Mouse (Mus musculus): ENCODE measurements at regions not wholly inside any gene's neighbourhood (a gene's known extent, or its start where the extent isn't known, plus 50 kb on each side); places are given as distances from the start of the nearest gene placed in this dataset.

DNA sequence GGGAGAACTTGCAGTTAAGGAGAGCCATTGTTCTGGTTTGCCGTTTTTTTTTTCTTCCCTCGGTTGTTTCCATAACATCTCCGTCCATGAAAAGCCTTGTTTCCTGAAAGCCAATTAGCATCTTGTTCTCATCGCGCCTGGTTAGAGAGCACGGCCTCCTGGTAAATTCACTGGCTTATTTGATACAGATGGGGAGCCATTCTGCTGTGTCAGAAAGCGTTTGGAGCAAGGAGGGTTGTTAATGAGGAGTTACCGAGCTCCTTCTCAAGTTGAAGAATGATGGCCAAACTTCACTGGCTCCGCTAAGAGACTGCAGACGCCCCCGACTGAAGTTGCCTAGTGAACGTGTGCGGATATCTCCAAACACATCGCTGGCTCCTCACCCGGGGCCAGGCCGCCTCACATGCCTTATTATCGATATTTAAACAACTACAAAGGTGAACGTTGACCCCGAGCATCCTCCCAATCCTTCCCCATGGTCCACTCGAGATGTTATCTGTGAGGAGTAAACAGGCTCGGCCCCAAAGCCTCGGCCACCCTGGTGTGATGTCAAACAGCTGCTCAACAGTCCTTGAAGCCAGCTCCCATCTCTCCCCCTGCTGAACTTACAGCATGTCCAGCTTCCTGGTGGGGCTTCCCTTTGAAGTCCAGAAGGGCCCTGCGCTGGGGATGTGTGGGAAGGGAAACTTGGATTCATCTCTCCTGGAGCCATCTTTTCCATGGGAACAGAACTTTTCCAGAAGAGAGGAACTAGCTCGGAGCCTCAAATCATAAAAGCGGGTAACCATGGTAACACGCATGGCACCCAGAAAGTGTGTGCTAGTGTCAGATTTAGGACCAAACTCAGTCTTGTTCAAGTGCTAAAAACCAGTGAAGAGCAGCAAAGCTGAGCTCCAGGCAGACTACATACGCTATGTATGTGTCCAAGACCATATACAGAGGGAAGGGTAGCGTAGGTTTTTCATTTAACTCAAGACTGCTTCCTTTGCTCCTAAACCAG lies 190.0 kb upstream of the Tbx3 start:
- no peaks in the 10 kb centered on the region for H3K27me3 ChIP-seq (ENCODE audit: control insufficient read depth, insufficient read depth, low read length, poor library complexity, severe bottlenecking)
- TF ChIP-seq POLR2A (IDR thresholded peaks at IDR 0.05; ENCODE audit: insufficient read depth, low read length) (no peak), CTCF (IDR thresholded peaks at IDR 0.05; ENCODE audit: low read depth, low read length) (no peak), EP300 (IDR thresholded peaks at IDR 0.05; ENCODE audit: insufficient read depth, low read depth, low read length) (no peak)
- H3K4me1 ChIP-seq (ENCODE audit: control insufficient read depth, insufficient read depth, low read length), result no peaks in the 10 kb centered on the region
- no peaks in the 10 kb centered on the region; the same call in 1 of the 2 replicates for H3K9me3 ChIP-seq (replicated peaks; ENCODE audit: control insufficient read depth, insufficient read depth, low read length, poor library complexity, severe bottlenecking)
- no peak overlapping the region for H3K4me3 ChIP-seq (ENCODE audit: low read depth, low read length)
- no peak overlapping the region for H3K9ac ChIP-seq (ENCODE audit: low read depth, poor library complexity, severe bottlenecking)
- no peaks in the 10 kb centered on the region for H3K36me3 ChIP-seq (ENCODE audit: control insufficient read depth, insufficient read depth, low read length, poor library complexity, severe bottlenecking)
- H3K27ac ChIP-seq (ENCODE audit: insufficient read depth, low read length), result no peak overlapping the region

DNA sequence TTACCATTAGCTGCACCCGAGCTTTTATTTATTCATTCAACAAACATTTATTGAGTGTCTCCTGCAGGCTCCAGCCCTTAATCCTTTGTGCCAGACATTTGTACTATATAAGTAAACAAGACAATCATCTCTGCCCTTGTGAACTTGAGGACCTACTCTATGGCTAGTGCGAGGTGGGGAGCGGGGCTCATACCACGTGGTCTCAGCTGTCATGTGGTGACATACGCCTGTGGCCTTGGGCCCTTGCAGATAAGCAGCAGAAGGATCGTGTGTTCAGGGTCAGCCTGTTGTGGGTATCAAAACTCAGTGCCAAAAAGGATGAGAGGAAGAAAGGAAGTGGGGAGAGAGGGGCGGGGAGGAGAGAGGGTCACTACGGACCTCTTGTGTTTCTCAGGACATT lies 186.8 kb upstream of the Tbx3 start:
- H3K9ac ChIP-seq (ENCODE audit: low read depth, poor library complexity, severe bottlenecking), result no peak overlapping the region

DNA sequence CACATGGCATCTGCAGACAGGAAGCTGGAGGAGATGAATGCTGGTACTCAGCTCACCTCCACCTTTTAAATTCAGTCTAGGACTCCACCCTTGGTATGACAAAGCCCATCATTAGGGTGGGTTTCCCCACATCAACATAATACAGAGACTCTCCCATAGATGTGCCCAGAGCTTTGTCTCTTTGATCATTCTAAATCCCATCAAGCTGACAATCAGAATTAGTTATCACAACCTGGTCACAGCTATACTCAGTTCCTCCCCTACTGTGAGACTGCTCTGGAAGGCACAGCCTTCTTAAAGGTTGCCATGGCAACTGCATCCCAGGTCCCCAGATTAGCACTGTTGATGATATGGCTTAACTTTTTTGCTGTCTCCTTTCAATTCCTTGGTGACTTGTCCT lies 184.3 kb upstream of the Tbx3 start:
- H3K36me3 ChIP-seq (ENCODE audit: control insufficient read depth, insufficient read depth, low read length, poor library complexity, severe bottlenecking), result no peaks in the 10 kb centered on the region
- H3K27ac ChIP-seq (ENCODE audit: insufficient read depth, low read length), result no peak overlapping the region
- no peaks in the 10 kb centered on the region for H3K27me3 ChIP-seq (ENCODE audit: control insufficient read depth, insufficient read depth, low read length, poor library complexity, severe bottlenecking)
- H3K4me1 ChIP-seq (ENCODE audit: control insufficient read depth, insufficient read depth, low read length), result no peaks in the 10 kb centered on the region
- H3K9me3 ChIP-seq (replicated peaks; ENCODE audit: control insufficient read depth, insufficient read depth, low read length, poor library complexity, severe bottlenecking), result no peaks in the 10 kb centered on the region
- TF ChIP-seq POLR2A (IDR thresholded peaks at IDR 0.05; ENCODE audit: insufficient read depth, low read length), result no peak
- no peak for TF ChIP-seq CTCF (IDR thresholded peaks at IDR 0.05; ENCODE audit: low read depth, low read length)
- TF ChIP-seq EP300 (IDR thresholded peaks at IDR 0.05; ENCODE audit: insufficient read depth, low read depth, low read length), result no peak
- no peak overlapping the region for H3K9ac ChIP-seq (ENCODE audit: low read depth, poor library complexity, severe bottlenecking)
- H3K4me3 ChIP-seq (ENCODE audit: low read depth, low read length), result no peak overlapping the region

More for the DNA sequence above, 186.8 kb upstream of the Tbx3 start:
- Histone ChIP-seq H3K27ac (ENCODE audit: insufficient read depth, low read length) (no peak overlapping the region), H3K27me3 (ENCODE audit: control insufficient read depth, insufficient read depth, low read length, poor library complexity, severe bottlenecking) (no peaks in the 10 kb centered on the region), H3K4me1 (ENCODE audit: control insufficient read depth, insufficient read depth, low read length) (no peaks in the 10 kb centered on the region), H3K36me3 (ENCODE audit: control insufficient read depth, insufficient read depth, low read length, poor library complexity, severe bottlenecking) (no peaks in the 10 kb centered on the region), H3K9me3 (replicated peaks; ENCODE audit: control insufficient read depth, insufficient read depth, low read length, poor library complexity, severe bottlenecking) (no peaks in the 10 kb centered on the region), H3K4me3 (ENCODE audit: low read depth, low read length) (no peak overlapping the region)
- no peak for TF ChIP-seq CTCF (IDR thresholded peaks at IDR 0.05; ENCODE audit: low read depth, low read length)
- no peak for TF ChIP-seq POLR2A (IDR thresholded peaks at IDR 0.05; ENCODE audit: insufficient read depth, low read length)
- no peak for TF ChIP-seq EP300 (IDR thresholded peaks at IDR 0.05; ENCODE audit: insufficient read depth, low read depth, low read length)

DNA sequence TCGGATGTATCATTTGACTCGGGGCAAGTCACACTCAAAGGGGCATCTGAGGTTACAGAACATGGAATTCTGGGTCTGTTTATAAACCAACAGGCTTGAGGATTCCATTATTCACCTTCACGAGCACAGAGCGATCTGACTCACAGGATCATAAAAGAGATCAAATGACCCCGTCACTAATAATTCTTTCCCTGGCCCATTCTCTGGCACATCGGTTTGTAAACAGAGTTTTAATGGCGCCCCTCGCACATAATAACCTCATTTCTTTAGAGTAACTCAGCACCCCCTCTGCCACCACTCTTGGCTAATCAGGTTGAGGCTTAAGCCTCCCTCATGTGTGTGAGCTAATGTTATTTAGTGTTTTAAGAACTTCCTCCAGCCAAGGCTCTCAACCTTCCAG lies 183.3 kb upstream of the Tbx3 start:
- Histone ChIP-seq H3K27ac (ENCODE audit: insufficient read depth, low read length) (no peak overlapping the region), H3K4me3 (ENCODE audit: low read depth, low read length) (no peak overlapping the region), H3K9ac (ENCODE audit: low read depth, poor library complexity, severe bottlenecking) (no peak overlapping the region), H3K4me1 (ENCODE audit: control insufficient read depth, insufficient read depth, low read length) (no peaks in the 10 kb centered on the region), H3K27me3 (ENCODE audit: control insufficient read depth, insufficient read depth, low read length, poor library complexity, severe bottlenecking) (no peaks in the 10 kb centered on the region), H3K36me3 (ENCODE audit: control insufficient read depth, insufficient read depth, low read length, poor library complexity, severe bottlenecking) (no peaks in the 10 kb centered on the region), H3K9me3 (replicated peaks; ENCODE audit: control insufficient read depth, insufficient read depth, low read length, poor library complexity, severe bottlenecking) (no peaks in the 10 kb centered on the region)
- TF ChIP-seq POLR2A (IDR thresholded peaks at IDR 0.05; ENCODE audit: insufficient read depth, low read length), result no peak
- no peak for TF ChIP-seq CTCF (IDR thresholded peaks at IDR 0.05; ENCODE audit: low read depth, low read length)
- TF ChIP-seq EP300 (IDR thresholded peaks at IDR 0.05; ENCODE audit: insufficient read depth, low read depth, low read length), result no peak

DNA sequence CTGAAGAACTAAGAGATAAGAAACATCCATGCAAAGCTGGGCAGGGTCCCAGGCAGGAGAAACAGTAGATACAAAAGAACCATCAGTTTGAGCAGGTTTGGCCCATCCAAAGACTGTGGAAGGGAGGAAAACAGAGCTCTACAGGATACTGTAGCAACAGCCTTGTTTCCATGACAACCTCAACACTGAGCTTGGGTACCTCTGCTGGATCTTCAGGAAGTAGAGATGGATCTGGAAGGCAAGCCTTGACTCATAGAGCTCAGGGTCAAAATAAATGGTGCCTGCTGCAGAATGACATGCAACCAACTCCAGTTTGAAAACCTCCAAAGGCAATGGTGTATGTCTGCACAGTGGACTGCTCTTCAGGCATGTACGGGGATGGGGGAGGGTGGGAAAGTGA lies 173.0 kb upstream of the Tbx3 start:
- no peak for TF ChIP-seq EP300 (IDR thresholded peaks at IDR 0.05; ENCODE audit: insufficient read depth, low read depth, low read length)
- no peak for TF ChIP-seq CTCF (IDR thresholded peaks at IDR 0.05; ENCODE audit: low read depth, low read length)
- TF ChIP-seq POLR2A (IDR thresholded peaks at IDR 0.05; ENCODE audit: insufficient read depth, low read length), result no peak
- Histone ChIP-seq H3K9me3 (replicated peaks; ENCODE audit: control insufficient read depth, insufficient read depth, low read length, poor library complexity, severe bottlenecking) (no peaks in the 10 kb centered on the region), H3K9ac (ENCODE audit: low read depth, poor library complexity, severe bottlenecking) (no peak overlapping the region), H3K4me3 (ENCODE audit: low read depth, low read length) (no peak overlapping the region), H3K27ac (ENCODE audit: insufficient read depth, low read length) (no peak overlapping the region), H3K27me3 (ENCODE audit: control insufficient read depth, insufficient read depth, low read length, poor library complexity, severe bottlenecking) (no peaks in the 10 kb centered on the region), H3K36me3 (ENCODE audit: control insufficient read depth, insufficient read depth, low read length, poor library complexity, severe bottlenecking) (no peaks in the 10 kb centered on the region), H3K4me1 (ENCODE audit: control insufficient read depth, insufficient read depth, low read length) (peaks cover 2% of the 10 kb centered on the region)

DNA sequence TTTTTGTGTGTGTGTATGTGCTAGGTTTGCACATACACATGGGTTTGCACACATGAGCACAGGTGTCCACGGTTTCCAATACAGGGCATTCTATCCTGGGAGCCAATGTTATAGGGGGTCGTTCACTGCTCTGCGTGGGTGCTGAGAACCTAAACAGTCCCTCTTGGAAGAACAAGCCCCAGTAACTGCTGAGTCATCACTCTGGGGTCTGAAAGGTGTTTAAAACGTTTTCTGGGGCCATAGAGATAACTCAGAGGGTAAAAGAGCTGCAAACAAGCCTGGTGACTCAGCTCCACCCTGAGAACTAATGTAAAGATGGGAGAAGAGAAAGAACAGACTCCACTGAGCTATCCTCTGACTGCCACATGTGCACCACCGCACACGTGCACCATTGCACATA lies 172.0 kb upstream of the Tbx3 start:
- Histone ChIP-seq H3K9ac (ENCODE audit: low read depth, poor library complexity, severe bottlenecking) (no peak overlapping the region), H3K4me1 (ENCODE audit: control insufficient read depth, insufficient read depth, low read length) (peaks cover 2% of the 10 kb centered on the region), H3K27ac (ENCODE audit: insufficient read depth, low read length) (no peak overlapping the region), H3K36me3 (ENCODE audit: control insufficient read depth, insufficient read depth, low read length, poor library complexity, severe bottlenecking) (no peaks in the 10 kb centered on the region), H3K4me3 (ENCODE audit: low read depth, low read length) (no peak overlapping the region), H3K27me3 (ENCODE audit: control insufficient read depth, insufficient read depth, low read length, poor library complexity, severe bottlenecking) (no peaks in the 10 kb centered on the region), H3K9me3 (replicated peaks; ENCODE audit: control insufficient read depth, insufficient read depth, low read length, poor library complexity, severe bottlenecking) (no peaks in the 10 kb centered on the region)
- TF ChIP-seq CTCF (IDR thresholded peaks at IDR 0.05; ENCODE audit: low read depth, low read length), result no peak
- TF ChIP-seq EP300 (IDR thresholded peaks at IDR 0.05; ENCODE audit: insufficient read depth, low read depth, low read length), result no peak
- no peak for TF ChIP-seq POLR2A (IDR thresholded peaks at IDR 0.05; ENCODE audit: insufficient read depth, low read length)

All from ES-Bruce4 (cell line).